Mouse (Mus musculus): ENCODE results near the gene Tbc1d21. TPM values are rescaled to one million over a fixed set of nuclear protein-coding genes. Genes with fewer than 3 reads are reported as not detected.

The Tbc1d21 gene
- total RNA-seq, 1 experiment: not detected

DNA sequence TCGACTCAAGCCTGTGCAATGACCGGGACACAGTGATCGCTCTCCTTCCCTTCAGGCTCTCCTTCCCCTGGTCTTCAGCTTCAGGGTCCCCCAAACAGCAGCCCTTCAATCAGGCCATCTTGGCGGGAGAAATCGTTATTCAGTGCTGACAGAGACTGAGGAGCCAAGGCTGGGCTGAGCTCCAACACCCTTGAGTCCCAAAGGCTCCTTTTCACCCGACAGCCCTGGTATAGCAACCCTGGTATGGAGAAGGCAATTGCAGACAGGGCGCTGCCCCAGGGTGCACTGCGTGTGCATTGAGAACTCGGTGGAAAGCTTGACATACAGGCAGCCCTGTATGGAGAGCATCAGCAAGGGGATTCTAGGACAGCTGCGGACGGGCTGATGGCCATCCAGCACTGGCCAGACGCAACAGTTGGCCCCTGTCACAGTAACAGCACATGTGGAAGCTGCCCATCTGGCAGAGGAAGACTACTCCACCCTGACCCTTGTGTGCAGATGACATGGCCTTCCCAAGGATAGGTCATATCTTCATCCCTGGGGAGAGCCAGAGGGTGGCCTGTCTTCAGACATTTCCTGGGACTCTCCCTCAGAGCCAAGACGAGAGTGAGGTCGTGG is 60.1 kb downstream of the Tbc1d21 start:
- no peak overlapping the region for H3K4me3 ChIP-seq (ENCODE audit: insufficient read depth in 1 of 2, low read depth in 1 of 2, low read length in 2 of 2, poor library complexity in 1 of 2, severe bottlenecking in 1 of 2)
- in situ Hi-C loops (cut with MboI; ENCODE audit: low sequenced_read_pairs in 2 of 2, unreplicated experiment in 2 of 2): no loop called here
- DNase-seq (ENCODE audit: low read depth, low spot score): no peak
- no peaks in the 10 kb centered on the region for H3K9me3 ChIP-seq (ENCODE audit: control insufficient read depth, insufficient read depth, low read depth, low read length)
- H3K36me3 ChIP-seq (ENCODE audit: control insufficient read depth, insufficient read depth, low read length, poor library complexity, severe bottlenecking): no peaks in the 10 kb centered on the region
- no peak overlapping the region for H3K27ac ChIP-seq (ENCODE audit: insufficient read depth, low read depth, low read length, poor library complexity, severe bottlenecking)
- H3K4me1 ChIP-seq (ENCODE audit: control insufficient read depth in 2 of 2, insufficient read depth in 2 of 2, low read length in 2 of 2, poor library complexity in 1 of 2): peaks cover 0 to 4% of the 10 kb centered on the region in 2 experiments; a peak in 1 of 4 replicates
- TF ChIP-seq ZC3H11A (IDR thresholded peaks at IDR 0.05; ENCODE audit: borderline replicate concordance, low read depth, low read length): no peak
- no peak for TF ChIP-seq ZNF384 (IDR thresholded peaks at IDR 0.05; ENCODE audit: low read depth, low read length)
- TF ChIP-seq HCFC1 (IDR thresholded peaks at IDR 0.05; ENCODE audit: borderline replicate concordance, insufficient read depth, low read length): no peak
- no peak for TF ChIP-seq CHD2 (IDR thresholded peaks at IDR 0.05; ENCODE audit: low read depth, low read length)
- TF ChIP-seq MAFK (IDR thresholded peaks at IDR 0.05; ENCODE audit: insufficient read depth, low read depth, low read length): no peak
- no peak overlapping the region for H3K9ac ChIP-seq (ENCODE audit: insufficient read depth, low read depth, low read length, poor library complexity, severe bottlenecking)

Other genes starting within 250 kb of the Tbc1d21 start
- 0.22 and 0.26 TPM in 2 replicates for gene Islr, start 166.1 kb downstream of the Tbc1d21 start, total RNA-seq (2012; rRNA removed)
- 7.8 and 12.8 TPM in 2 replicates for gene Islr2, start 166.1 kb downstream of the Tbc1d21 start, total RNA-seq (2012; rRNA removed)
- 72.6 and 112 TPM in 2 replicates for gene Pml, start 120.7 kb downstream of the Tbc1d21 start, total RNA-seq (2012; rRNA removed)
- 51.7 and 95.7 TPM in 2 replicates for gene Stoml1, start 117.3 kb downstream of the Tbc1d21 start, total RNA-seq (2012; rRNA removed)
- gene Loxl1, start 57.3 kb downstream of the Tbc1d21 start, total RNA-seq (2012; rRNA removed): 6.2 and 8.4 TPM in 2 replicates
- 4.8 and 5.4 TPM in 2 replicates for gene Insyn1, start 118.1 kb upstream of the Tbc1d21 start, total RNA-seq (2012; rRNA removed)
- gene Cd276, start 185.0 kb upstream of the Tbc1d21 start, total RNA-seq (2012; rRNA removed): 23.4 and 41.8 TPM in 2 replicates
- gene Nptn, start 211.8 kb upstream of the Tbc1d21 start, total RNA-seq (2012; rRNA removed): 131 and 165 TPM in 2 replicates

Data from ES-E14 (cell line).